Mouse (Mus musculus): ENCODE measurements around the gene Shtn1. TPM values are rescaled to one million over a fixed set of nuclear protein-coding genes. Genes with fewer than 3 reads are reported as not detected.

Shtn1 gene
- total and polyA plus RNA-seq, 2 experiments from 2014 or later, result 0.45 to 0.95 TPM

DNA sequence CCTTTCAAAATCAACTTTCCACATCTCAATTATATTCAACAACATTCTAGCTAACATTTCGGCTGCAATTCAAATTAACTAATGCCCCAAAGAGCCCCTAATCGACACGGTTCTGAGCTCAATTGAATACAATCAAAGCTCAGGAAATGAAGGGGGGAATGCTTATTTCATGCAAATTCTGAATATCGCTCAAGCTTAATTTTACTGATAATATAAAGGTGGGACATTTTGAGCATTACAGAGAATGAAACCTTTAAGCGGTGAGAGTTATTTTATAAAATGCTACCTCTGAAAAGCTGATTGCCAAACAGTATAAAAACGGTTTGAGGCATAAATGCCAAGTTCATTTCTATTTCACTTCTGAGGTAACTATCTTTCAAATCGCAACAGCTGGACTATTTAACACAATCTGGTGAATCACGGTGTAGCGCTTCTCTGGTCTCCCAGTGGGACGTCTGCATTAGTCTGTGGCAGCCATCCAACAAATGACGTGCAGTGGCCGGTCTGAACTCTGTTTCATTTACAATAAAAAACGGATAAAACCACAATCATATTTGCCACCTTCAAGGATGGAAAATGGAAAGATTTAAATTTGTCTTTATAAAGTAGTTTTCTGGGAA is 96.4 kb downstream of the Shtn1 start:
- Histone ChIP-seq H3K27me3 (ENCODE audit: control insufficient read depth, insufficient read depth, low read length) (peaks cover 9% of the 10 kb centered on the region; the same call in 1 of the 2 replicates), H3K9me3 (replicated peaks; ENCODE audit: control insufficient read depth, low read length) (no peaks in the 10 kb centered on the region), H3K4me3 (ENCODE audit: low read depth, low read length) (peak overlapping the region; percentile 19), H3K9ac (replicated peaks; ENCODE audit: low read depth, low read length) (no peak overlapping the region), H3K4me2 (ENCODE audit: low read depth, low read length) (peak overlapping the region; percentile 46), H3K27ac (ENCODE audit: low read depth) (no peak overlapping the region), H3K4me1 (ENCODE audit: control insufficient read depth, insufficient read depth) (no peaks in the 10 kb centered on the region), H3K36me3 (replicated peaks; ENCODE audit: control insufficient read depth, insufficient read depth, low read length) (no peaks in the 10 kb centered on the region)
- TF ChIP-seq EP300 (IDR thresholded peaks at IDR 0.05; ENCODE audit: low read depth) (no peak), CTCF (IDR thresholded peaks at IDR 0.05; ENCODE audit: low read depth) (no peak)
- no peak for DNase-seq (ENCODE audit: low spot score)
- no peak for ATAC-seq (ENCODE audit: insufficient read depth, low read depth)
- WGBS, result 45% methylated on average over 13 of the region's 13 CpGs

DNA sequence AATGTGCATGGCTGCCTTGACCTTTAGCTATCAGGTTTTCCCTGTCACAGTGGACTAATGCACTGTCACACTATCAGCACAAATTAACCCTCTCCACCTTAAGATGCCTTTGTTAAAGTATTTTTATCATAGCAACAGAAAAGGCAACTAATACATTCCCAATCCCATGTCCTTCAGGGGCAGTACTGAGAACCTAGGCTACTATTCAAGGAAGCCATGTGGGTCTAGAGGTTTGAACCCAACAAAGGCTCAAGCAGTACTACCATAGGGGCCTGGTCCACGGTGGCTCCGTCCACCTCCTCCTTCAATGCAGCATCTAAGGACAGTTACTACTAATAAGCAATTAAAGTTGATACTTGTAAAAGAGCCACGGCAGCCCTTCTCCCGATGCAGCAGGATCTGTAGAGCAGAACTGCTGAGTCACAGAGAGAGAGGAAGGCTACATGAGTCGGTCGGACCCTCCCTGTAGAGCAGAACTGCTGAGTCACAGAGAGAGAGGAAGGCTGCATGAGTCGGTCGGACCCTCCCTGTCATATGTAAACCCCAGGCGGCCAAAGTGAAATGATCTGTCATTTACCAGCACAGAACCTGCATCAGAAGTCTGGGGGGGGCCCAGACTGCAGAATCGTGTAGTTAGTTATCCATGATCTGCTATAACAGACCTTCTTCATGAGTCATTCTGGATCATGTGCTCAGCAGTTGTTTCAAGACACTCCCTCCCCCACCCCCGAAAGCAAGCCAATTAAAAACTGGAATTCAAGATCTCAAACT is 97.3 kb downstream of the Shtn1 start:
- WGBS, result 59% methylated on average over 11 of the region's 11 CpGs
- ATAC-seq (ENCODE audit: insufficient read depth, low read depth) (no peak), DNase-seq (ENCODE audit: low spot score) (peak; percentile 8)
- no peak overlapping the region for H3K4me3 ChIP-seq (ENCODE audit: low read depth, low read length)
- no peaks in the 10 kb centered on the region for H3K9me3 ChIP-seq (replicated peaks; ENCODE audit: control insufficient read depth, low read length)
- H3K36me3 ChIP-seq (replicated peaks; ENCODE audit: control insufficient read depth, insufficient read depth, low read length), result no peaks in the 10 kb centered on the region
- no peak overlapping the region for H3K4me2 ChIP-seq (ENCODE audit: low read depth, low read length)
- no peak overlapping the region for H3K27ac ChIP-seq (ENCODE audit: low read depth)
- H3K4me1 ChIP-seq (ENCODE audit: control insufficient read depth, insufficient read depth), result no peaks in the 10 kb centered on the region
- no peak for TF ChIP-seq CTCF (IDR thresholded peaks at IDR 0.05; ENCODE audit: low read depth)
- no peak overlapping the region for H3K9ac ChIP-seq (replicated peaks; ENCODE audit: low read depth, low read length)
- H3K27me3 ChIP-seq (ENCODE audit: control insufficient read depth, insufficient read depth, low read length), result peaks cover 9% of the 10 kb centered on the region; the same call in 1 of the 2 replicates

DNA sequence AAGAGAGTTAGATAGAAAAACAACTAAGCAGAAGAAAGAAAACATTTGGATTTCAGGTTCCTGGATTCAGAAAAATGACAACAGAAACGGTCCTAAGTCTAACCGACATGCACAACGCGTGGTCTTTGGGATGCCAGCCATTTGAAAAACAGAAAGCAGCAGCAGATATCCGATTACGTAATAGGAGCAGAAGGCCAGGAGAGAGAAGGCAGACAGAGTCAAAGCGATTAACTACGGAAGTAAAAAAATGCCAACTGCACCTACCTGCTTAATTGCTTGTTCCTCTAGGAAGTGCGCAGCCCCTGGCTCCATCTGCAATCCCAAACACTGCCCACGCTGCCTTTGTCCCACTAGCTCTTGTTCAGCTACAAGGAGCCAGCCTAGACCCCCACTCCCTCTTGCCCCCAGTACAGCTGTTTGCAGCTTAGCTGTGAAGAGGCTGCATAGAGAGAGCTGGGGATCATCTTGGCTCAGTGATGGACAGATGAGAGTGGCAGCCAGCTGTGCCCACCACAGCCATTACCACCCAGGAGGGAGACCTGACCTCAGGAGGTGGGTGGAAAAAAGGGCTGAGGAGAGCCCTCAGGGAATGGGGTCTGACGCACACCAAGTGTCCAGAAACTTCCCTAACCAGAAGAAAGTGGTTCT is 100.6 kb downstream of the Shtn1 start:
- Histone ChIP-seq H3K4me3 (ENCODE audit: low read depth, low read length) (no peak overlapping the region), H3K9ac (replicated peaks; ENCODE audit: low read depth, low read length) (no peak overlapping the region), H3K27me3 (ENCODE audit: control insufficient read depth, insufficient read depth, low read length) (peaks cover 8% of the 10 kb centered on the region; the same call in 1 of the 2 replicates), H3K9me3 (replicated peaks; ENCODE audit: control insufficient read depth, low read length) (no peaks in the 10 kb centered on the region), H3K27ac (ENCODE audit: low read depth) (no peak overlapping the region), H3K36me3 (replicated peaks; ENCODE audit: control insufficient read depth, insufficient read depth, low read length) (no peaks in the 10 kb centered on the region), H3K4me1 (ENCODE audit: control insufficient read depth, insufficient read depth) (no peaks in the 10 kb centered on the region), H3K4me2 (ENCODE audit: low read depth, low read length) (no peak overlapping the region)
- DNase-seq (ENCODE audit: low spot score) (no peak), ATAC-seq (ENCODE audit: insufficient read depth, low read depth) (no peak)
- TF ChIP-seq EP300 (IDR thresholded peaks at IDR 0.05; ENCODE audit: low read depth) (no peak), CTCF (IDR thresholded peaks at IDR 0.05; ENCODE audit: low read depth) (no peak)
- 82% methylated on average over 11 of the region's 11 CpGs for WGBS

DNA sequence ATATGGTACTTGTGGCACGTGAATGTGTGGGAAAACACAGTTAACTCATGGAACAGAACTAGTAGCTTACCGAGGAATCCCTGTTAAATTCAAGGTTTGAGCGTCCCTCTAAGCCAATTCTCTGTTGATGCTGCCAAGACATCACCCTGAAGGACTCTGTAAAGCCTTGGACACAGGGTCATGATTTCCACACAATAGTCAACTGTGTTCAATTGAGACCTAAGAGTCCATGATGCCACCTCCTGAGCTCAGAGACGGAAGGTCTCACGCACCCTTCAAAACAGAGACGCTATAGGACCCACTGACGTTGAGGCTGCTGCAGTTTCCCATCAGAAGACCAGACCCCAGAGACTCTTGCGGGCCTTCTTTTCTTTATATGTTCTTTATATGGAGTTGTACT is 101.8 kb downstream of the Shtn1 start:
- no peak overlapping the region for H3K4me2 ChIP-seq (ENCODE audit: low read depth, low read length)
- 86% methylated on average over 8 of the region's 8 CpGs for WGBS
- H3K9me3 ChIP-seq (replicated peaks; ENCODE audit: control insufficient read depth, low read length), result no peaks in the 10 kb centered on the region
- H3K27me3 ChIP-seq (ENCODE audit: control insufficient read depth, insufficient read depth, low read length), result 0 out of 2 replicates have a peak, but pooled peaks cover 12% of the 10 kb centered on the region
- no peak overlapping the region for H3K9ac ChIP-seq (replicated peaks; ENCODE audit: low read depth, low read length)
- H3K36me3 ChIP-seq (replicated peaks; ENCODE audit: control insufficient read depth, insufficient read depth, low read length), result no peaks in the 10 kb centered on the region
- H3K4me1 ChIP-seq (ENCODE audit: control insufficient read depth, insufficient read depth), result no peaks in the 10 kb centered on the region
- ATAC-seq (ENCODE audit: insufficient read depth, low read depth) (no peak), DNase-seq (ENCODE audit: low spot score) (no peak)
- no peak overlapping the region for H3K4me3 ChIP-seq (ENCODE audit: low read depth, low read length)
- no peak overlapping the region for H3K27ac ChIP-seq (ENCODE audit: low read depth)
- TF ChIP-seq EP300 (IDR thresholded peaks at IDR 0.05; ENCODE audit: low read depth) (no peak), CTCF (IDR thresholded peaks at IDR 0.05; ENCODE audit: low read depth) (no peak)

DNA sequence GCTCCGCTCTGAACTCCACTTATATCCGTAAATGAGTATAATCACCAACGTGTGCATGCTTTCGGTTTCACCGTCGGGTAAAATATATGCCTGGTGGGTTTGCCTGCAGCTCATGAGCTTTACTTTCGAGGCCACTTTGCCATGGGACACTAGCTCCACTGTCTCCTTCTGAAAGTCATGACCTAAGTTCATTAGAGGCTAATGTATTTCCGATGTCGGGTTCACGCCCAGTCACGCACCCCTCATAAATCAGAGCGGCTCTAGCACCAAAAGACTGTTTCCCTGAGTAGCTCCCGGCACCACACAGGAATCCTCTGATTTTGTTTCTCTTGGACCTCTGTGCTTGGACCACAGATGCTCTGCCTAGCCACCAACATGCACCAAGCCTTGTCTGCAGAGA is 105.1 kb downstream of the Shtn1 start:
- Histone ChIP-seq H3K4me3 (ENCODE audit: low read depth, low read length) (no peak overlapping the region), H3K9ac (replicated peaks; ENCODE audit: low read depth, low read length) (no peak overlapping the region), H3K9me3 (replicated peaks; ENCODE audit: control insufficient read depth, low read length) (no peaks in the 10 kb centered on the region), H3K4me2 (ENCODE audit: low read depth, low read length) (no peak overlapping the region), H3K27ac (ENCODE audit: low read depth) (no peak overlapping the region), H3K27me3 (ENCODE audit: control insufficient read depth, insufficient read depth, low read length) (0 out of 2 replicates have a peak, but pooled peaks cover 13% of the 10 kb centered on the region), H3K36me3 (replicated peaks; ENCODE audit: control insufficient read depth, insufficient read depth, low read length) (no peaks in the 10 kb centered on the region), H3K4me1 (ENCODE audit: control insufficient read depth, insufficient read depth) (no peaks in the 10 kb centered on the region)
- WGBS, result 84% methylated on average over 13 of the region's 13 CpGs
- ATAC-seq (ENCODE audit: insufficient read depth, low read depth), result no peak
- TF ChIP-seq CTCF (IDR thresholded peaks at IDR 0.05; ENCODE audit: low read depth), result no peak
- DNase-seq (ENCODE audit: low spot score), result no peak
